Mouse (Mus musculus): ENCODE data around the gene Mrgpra1.

The Mrgpra1 gene

DNA sequence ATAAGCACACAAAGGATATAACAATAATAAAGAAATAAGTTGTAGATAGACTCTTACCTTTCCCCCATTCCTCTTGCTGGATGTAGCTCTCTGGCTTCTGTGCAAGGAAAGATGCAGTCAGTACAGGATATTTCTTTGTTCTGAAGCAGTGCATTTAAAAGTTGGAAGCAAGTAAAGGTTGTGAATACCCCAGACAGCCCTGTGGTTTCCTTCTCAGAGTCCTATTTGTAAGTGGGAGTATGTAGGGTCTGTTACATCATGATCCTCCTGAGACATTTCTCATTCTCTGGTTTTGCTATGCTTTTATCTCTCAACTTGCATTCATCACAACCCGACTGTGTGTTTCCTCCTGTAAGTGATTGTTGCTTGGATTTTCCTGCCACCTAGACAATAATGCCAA lies at the start of gene Mrgpra1:
Gene Mrgpra1 (minus strand): TSS at position 101 of the 400 bp plus-strand sequence.
- TF ChIP-seq GATA4 (IDR thresholded peaks at IDR 0.05; ENCODE audit: insufficient replicate concordance, low read length), result no peak

DNA sequence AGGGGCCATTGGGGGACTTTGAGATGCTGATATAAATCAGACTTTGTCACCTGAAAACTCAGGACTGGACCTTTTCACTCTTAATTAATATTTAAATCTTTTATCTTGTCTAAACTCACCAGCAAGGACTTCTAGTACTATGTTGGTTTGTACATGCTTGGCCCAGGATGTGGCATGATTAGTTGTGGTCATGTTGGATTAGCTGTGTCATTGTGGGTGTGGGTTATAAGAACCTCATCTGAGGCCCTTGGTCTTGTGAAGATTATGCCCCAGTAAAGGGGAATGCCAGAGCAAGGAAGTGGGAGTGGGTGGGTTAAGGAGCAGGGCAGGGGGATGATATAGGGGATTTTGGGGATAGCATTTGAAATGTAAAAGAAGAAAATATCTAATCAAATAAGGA lies 47.1 kb upstream of the Mrgpra1 start:
- TF ChIP-seq GATA4 (IDR thresholded peaks at IDR 0.05; ENCODE audit: insufficient replicate concordance, low read length), result no peak

DNA sequence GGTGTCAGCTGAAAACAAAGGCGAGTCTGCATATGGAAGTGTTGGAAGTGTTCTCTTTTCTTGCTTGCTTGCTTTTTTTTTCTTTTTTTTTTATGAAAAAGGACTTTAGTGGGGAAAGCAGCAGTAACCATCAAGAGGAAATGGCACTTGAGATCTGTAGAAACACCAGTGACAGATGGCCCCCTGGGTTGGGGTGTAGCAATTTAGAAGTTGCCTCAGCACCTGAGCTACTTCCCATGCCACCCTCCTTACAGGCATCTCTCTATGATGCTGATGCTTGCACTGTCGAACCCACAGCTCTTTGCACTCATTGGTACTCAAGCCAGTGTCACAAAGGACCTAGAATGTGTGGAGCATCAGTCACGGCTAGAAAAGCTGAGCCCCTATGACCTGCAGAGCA lies 5.6 kb downstream of the Mrgpra1 start:
- TF ChIP-seq GATA4 (IDR thresholded peaks at IDR 0.05; ENCODE audit: insufficient replicate concordance, low read length), result no peak

DNA sequence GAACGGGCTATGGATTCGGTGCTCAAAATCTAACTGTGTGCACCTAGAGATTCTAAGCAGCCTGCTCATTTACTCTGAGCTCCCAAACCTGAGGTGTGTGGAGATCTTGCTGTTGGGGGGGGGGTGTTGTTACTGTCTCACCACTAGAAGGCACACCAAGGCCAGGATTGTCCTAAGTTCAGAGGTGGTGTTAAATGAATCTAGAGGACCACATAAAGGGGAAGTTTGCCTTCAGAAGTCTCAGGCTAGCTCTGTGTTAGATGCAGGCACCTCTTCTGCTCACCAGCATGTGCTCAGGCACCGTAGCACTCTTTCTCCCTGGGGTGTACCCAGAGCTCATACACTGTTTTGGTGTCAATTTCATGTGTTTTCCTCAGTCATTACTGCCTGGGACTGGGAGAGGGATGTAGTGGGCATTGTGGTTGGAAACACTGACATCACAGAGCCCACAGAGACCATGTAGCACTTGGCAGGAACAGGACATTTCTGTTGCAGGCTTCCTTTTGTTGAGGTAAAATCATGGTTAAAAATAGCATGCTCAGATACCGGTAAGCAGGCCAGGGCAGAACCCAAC lies 8.0 kb downstream of the Mrgpra1 start:
- no peak for TF ChIP-seq GATA4 (IDR thresholded peaks at IDR 0.05; ENCODE audit: insufficient replicate concordance, low read length)

DNA sequence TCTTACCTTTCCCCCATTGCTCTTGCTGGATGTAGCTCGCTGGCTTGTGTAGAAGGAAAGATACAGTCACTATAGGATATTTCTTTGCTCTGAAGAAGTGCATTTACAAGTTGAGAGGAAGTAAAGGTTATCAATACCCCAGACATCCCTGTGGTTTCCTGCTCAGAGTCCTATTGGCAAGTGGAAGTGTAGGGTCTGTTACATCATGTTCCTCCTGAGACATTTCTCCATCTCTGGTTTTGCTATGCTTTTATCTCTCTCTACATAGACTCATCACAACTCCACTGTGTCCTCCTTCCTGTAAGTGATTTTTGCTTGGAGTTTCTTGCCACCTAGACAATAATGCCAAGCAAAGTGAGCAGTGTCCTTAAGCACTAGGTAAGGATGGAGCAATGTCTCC lies 35.7 kb downstream of the Mrgpra1 start:
- TF ChIP-seq GATA4 (IDR thresholded peaks at IDR 0.05; ENCODE audit: insufficient replicate concordance, low read length), result no peak

DNA sequence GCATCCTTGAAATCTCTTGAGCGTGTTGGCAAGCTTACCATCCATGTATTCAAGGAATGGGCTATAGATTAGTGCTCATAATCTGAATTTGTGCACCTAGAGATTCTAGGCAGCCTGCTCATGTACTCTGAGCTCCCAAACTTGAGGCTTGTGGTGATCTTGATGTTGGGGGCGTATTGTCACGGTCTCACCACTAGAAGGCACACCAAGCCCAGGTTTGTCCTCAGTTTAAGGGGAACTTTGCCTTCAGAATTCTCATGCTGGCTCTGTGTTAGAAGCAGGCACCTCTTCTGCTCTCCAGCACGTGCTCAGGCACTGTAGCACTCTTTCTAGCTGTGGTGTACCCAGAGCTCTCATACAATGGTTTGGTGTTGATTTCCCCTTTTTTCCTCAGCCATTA lies 41.8 kb downstream of the Mrgpra1 start:
- TF ChIP-seq GATA4 (IDR thresholded peaks at IDR 0.05; ENCODE audit: insufficient replicate concordance, low read length), result no peak

DNA sequence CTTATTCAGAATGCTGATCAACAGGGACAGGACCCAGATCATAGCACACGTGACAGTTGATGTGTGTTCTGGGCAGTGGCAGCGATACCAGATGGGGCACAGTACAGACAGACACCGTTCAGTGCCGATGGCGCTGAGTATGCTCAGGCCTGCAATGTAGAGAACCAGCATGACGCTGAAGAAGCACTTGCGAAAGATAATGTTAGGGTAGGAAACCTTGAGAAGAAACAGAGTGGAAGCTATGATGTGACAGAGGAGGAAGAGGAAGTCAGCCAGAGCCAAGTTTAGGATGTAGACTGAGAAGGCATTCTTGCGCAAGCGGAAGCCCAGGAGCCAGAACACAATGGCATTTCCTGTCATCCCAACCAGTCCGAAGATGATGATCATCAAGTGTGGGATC lies 44.2 kb downstream of the Mrgpra1 start:
- no peak for TF ChIP-seq GATA4 (IDR thresholded peaks at IDR 0.05; ENCODE audit: insufficient replicate concordance, low read length)
